Comparison of ENCODE assay signal across 9 mouse cellular contexts in the genomic region with DNA sequence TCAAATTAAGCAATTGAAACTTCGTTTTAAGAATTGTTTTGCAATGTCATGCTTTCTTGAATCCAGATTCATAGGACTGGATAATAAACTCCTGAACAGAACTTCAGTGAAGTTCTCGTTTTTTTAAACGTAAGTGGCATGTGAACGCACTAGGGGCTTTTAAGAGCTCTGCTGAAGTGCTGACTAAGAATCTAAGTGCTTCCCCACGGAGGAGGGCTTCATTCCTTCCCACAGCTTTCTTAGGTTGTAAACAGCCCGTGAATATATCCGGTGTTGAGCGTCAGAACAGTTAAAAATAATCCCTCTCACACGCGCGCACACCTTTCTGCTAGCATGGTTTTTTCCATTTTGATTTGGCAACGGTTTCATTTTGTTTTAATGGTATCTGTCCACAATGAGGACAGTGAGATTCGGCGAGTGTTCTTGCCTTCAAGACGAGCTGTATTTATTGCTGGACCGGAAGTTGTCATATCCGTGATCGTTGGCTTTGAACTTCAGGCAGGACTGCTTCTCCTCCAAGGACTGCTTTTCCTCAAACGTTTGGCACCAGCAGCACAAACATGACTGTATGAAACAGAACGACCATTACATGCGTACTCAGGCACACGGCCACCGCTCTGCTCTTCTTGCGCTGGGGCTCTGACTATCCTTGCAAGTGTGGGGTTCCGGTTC. TPM values are rescaled to one million over a fixed set of nuclear protein-coding genes. Genes with fewer than 3 reads are reported as not detected.
DNase-seq lines count a peak whose midpoint lies in the region; ATAC-seq and TF ChIP-seq lines count a peak whose summit lies in the region.
"Had no signal": no experiment of that assay in that cellular context is flagged by ENCODE, and none has a peak within 500 bp of the region (broad histone marks: within the 10 kb centered on the region; RNA-seq: fewer than 3 reads in every experiment).

No protein-coding gene starts in this region.

- DNase-seq in heart, adult 11 months, result peak; percentile 98
- DNase-seq in heart, embryonic 10.5 days (ENCODE audit: low spot score), result no peak
- DNase-seq in kidney, postnatal 0 days (ENCODE audit: low spot score), result peak; percentile 50
- DNase-seq in spleen, postnatal 36 days (ENCODE audit: low spot score in 2 of 2), result no peak
- DNase-seq in cerebellum, postnatal 36 days, result no peak

- H3K4me2 ChIP-seq in heart, embryonic 14.5 days (ENCODE audit: low read length), result peak overlapping the region; percentile 50
- no peak overlapping the region for H3K4me2 ChIP-seq in kidney, postnatal 0 days (ENCODE audit: low read length)

- H3K9ac ChIP-seq in heart, embryonic 14.5 days (ENCODE audit: low read length), result 0 out of 2 replicates have a peak overlapping the region, but pooled peaks have one; percentile 50
- no peak overlapping the region for H3K9ac ChIP-seq in kidney, postnatal 0 days (ENCODE audit: low read depth, low read length)

- H3K9me3 ChIP-seq in heart, embryonic 10.5 days, result no peaks in the 10 kb centered on the region
- H3K9me3 ChIP-seq in heart, embryonic 14.5 days (ENCODE audit: control insufficient read depth, low read length), result no peaks in the 10 kb centered on the region
- H3K9me3 ChIP-seq in kidney, postnatal 0 days (replicated peaks; ENCODE audit: low read length), result no peaks in the 10 kb centered on the region

- peaks cover 5% of the 10 kb centered on the region; the same call in 1 of the 2 replicates for H3K4me1 ChIP-seq in heart, embryonic 10.5 days
- H3K4me1 ChIP-seq in heart, embryonic 14.5 days (ENCODE audit: control insufficient read depth in 2 of 2, insufficient read depth in 2 of 2, low read length in 2 of 2), result no peaks in the 10 kb centered on the region
- no peaks in the 10 kb centered on the region for H3K4me1 ChIP-seq in kidney, postnatal 0 days (replicated peaks; ENCODE audit: insufficient read depth, low read length)

- 68% methylated on average over 25 of the region's 25 CpGs for WGBS in heart, embryonic 10.5 days
- 51% methylated on average over 25 of the region's 25 CpGs for WGBS in heart, embryonic 14.5 days
- 65% methylated on average over 25 of the region's 25 CpGs for WGBS in kidney, postnatal 0 days

- no peak overlapping the region; the same call in 1 of the 2 replicates for H3K27ac ChIP-seq in heart, embryonic 10.5 days
- peak overlapping the region; percentile 25 to 35 for H3K27ac ChIP-seq in heart, embryonic 14.5 days (replicated peaks in 1 of 2; ENCODE audit: control insufficient read depth in 1 of 2, insufficient read depth in 1 of 2, low read depth in 2 of 2, low read length in 2 of 2)
- 0 out of 2 replicates have a peak overlapping the region, but pooled peaks have one; percentile 28 for H3K27ac ChIP-seq in kidney, postnatal 0 days

- no peaks in the 10 kb centered on the region for H3K27me3 ChIP-seq in heart, embryonic 10.5 days (ENCODE audit: insufficient read depth, poor library complexity, severe bottlenecking)
- H3K27me3 ChIP-seq in heart, embryonic 14.5 days (ENCODE audit: control insufficient read depth, insufficient read depth, low read length), result no peaks in the 10 kb centered on the region
- no peaks in the 10 kb centered on the region for H3K27me3 ChIP-seq in kidney, postnatal 0 days (ENCODE audit: insufficient read depth, low read length)

- no peak for TF ChIP-seq CTCF in kidney, postnatal 0 days (IDR thresholded peaks at IDR 0.05; ENCODE audit: low read depth)

- ATAC-seq in heart, embryonic 14.5 days (ENCODE audit: insufficient number of reproducible peaks, insufficient read depth, low FRiP score, low read depth), result no peak
- ATAC-seq in kidney, postnatal 0 days (replicated peaks; ENCODE audit: low FRiP score, low read depth), result no peak
- peak; percentile 60 for ATAC-seq in megakaryocyte progenitor cell, adult 5-6 weeks (replicated peaks; ENCODE audit: poor library complexity)
- ATAC-seq in cerebellum, adult (ENCODE audit: insufficient number of reproducible peaks, low FRiP score, low TSS enrichment), result no peak

- peaks cover 8% of the 10 kb centered on the region; the same call in 1 of the 2 replicates for H3K36me3 ChIP-seq in heart, embryonic 10.5 days
- H3K36me3 ChIP-seq in heart, embryonic 14.5 days (ENCODE audit: control insufficient read depth, insufficient read depth, low read length), result peaks cover 6% of the 10 kb centered on the region; the same call in 1 of the 2 replicates
- H3K36me3 ChIP-seq in kidney, postnatal 0 days (ENCODE audit: insufficient read depth, low read length), result no peaks in the 10 kb centered on the region

- no peak overlapping the region for H3K4me3 ChIP-seq in heart, embryonic 10.5 days
- H3K4me3 ChIP-seq in heart, embryonic 14.5 days (ENCODE audit: control insufficient read depth in 1 of 2, insufficient read depth in 1 of 2, low read depth in 1 of 2, low read length in 2 of 2), result no peak overlapping the region
- no peak overlapping the region for H3K4me3 ChIP-seq in kidney, postnatal 0 days (replicated peaks; ENCODE audit: low read depth, low read length)
- H3K4me3 ChIP-seq: erythroblast, embryonic 14.5 days had no signal

RNA-seq across cellular contexts. Expression of a gene that starts 27.4 kb away (rescaled TPM):
- 47.6 and 80.3 TPM in 2 replicates for polyA plus RNA-seq in heart, embryonic 10.5 days (2016; fragmentation: Nextera tagmentation; extraction: Ambion mirVana)
- 107 and 114 TPM in 2 replicates for polyA plus RNA-seq in heart, embryonic 14.5 days (2014; fragmentation: Nextera tagmentation; extraction: Ambion mirVana)
- 70.3 and 73.0 TPM in 2 replicates for polyA plus RNA-seq in kidney, postnatal 0 days (2015; fragmentation: Nextera tagmentation; extraction: Ambion mirVana)
- total RNA-seq in megakaryocyte progenitor cell, adult 5-6 weeks (2015), result 0.20 and 0.71 TPM in 2 replicates
- 0.30 TPM in 1 of 2 replicates, not detected in the other for total RNA-seq in megakaryocyte progenitor cell, adult 5-6 weeks (2017)

Comparison
In these comparisons a context has a peak if more than half of its experiments do, and no peak if none do; other contexts are left out.
1. DNase-seq: peak in heart, adult 11 months (single experiment) and kidney, postnatal 0 days (single experiment); none in heart, embryonic 10.5 days (single experiment), spleen, postnatal 36 days (0 of 2) and cerebellum, postnatal 36 days (0 of 2).